Mouse (Mus musculus) c-Kit-positive CD71-positive TER-119-positive erythroid progenitor cells, embryonic 14.5 days (primary cell): ENCODE data around the gene Tra2b.
A peak's percentile ranks its signal among the peaks of the same experiment; 100 is the strongest.
"Not testable (repeated sequence)": the region's sequence is repeated elsewhere in the genome, so short reads cannot be mapped to it uniquely, and the experiment has no call there.

Experiments
- DNase-seq: peaks from one replicate; pipeline ENCODE4 v3.0.0-alpha.2; 2013; ENCODE audit warnings: low spot score

Tra2b gene

GRCm38 (mm10) chr16:22242239-22242866 lies 23.5 kb downstream of the Tra2b start:
- no peak for DNase-seq

DNA sequence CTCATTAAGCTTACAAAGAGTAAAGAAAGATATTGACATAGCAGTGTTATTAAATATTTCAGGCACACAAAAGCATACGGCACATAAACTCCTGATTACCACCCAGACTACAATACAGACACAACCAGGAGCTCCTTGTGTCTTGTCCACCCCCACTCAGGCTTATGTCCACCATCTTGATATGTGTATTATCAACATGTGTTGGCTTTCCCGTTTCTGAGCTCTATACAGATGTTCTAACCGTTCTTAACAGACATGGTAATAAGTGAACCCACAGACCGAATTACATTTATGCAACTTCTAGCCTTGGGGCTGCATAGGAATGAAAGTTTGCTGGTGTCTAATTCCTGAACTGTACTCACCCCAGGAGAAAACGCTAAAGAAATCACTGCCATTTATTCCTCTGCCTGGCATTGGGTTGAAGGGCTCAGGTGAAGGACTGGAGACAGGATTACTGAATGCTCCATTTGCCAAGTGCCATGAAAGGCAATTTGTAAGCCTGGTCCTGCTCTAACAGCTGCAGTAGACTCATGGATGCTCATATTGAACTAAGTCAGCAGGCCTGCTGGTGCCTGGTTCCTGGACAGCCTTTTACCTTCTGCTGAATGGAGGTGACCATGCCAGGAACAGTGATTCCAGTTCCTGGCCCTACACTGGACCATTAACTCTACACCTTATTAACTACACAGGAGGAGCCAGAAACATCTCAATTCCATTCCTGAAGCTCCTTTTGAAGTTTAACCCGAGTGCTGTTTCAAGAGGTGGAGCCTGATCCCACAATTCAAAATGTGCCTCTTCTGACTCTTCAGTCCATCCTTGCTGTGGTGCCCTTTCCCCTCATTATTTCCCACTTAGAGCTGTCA lies 24.2 kb downstream of the Tra2b start:
- DNase-seq: no peak

- no peak for DNase-seq
Observed at GRCm38 (mm10) chr16:22240856-22241255, 24.9 kb downstream of the Tra2b start.

- DNase-seq: no peak
Observed at GRCm38 (mm10) chr16:22239978-22240377, 25.8 kb downstream of the Tra2b start.

DNA sequence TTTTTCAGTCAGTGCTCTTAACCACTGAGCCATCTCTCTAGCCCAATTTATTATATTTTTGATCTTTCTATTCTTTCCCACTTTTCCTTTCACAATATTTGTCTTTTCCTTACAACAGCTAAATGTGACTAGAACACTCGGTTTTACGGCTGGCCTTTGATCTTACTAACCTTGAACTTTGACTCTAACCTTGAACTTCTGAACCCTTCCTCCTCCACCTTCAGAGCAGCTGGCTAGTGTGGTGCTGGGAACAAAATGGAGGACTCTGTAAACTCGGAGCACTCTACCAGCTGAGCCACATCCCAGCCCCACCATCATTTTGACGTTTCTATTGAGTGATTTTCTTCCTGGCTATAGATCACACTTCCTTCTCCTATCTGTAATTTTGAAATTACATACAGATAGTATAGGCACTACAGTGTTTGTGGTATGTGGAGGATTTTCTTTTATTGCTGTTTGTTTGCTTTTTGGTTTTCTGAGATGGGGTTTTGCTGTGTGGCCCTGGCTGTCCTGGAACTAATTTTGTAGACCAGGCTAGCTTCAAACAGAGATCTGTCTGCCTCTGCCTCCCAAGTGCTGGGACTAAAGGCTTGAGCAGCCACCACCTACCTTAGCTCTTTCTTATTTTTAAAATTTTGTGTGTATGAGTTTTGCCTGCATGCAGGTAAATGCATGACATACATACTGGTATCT lies 26.7 kb downstream of the Tra2b start:
- no peak for DNase-seq

GRCm38 (mm10) chr16:22238402-22238801 lies 27.4 kb downstream of the Tra2b start:
- DNase-seq: not testable (repeated sequence)

- no peak for DNase-seq
Observed at GRCm38 (mm10) chr16:22236814-22237213, 29.0 kb downstream of the Tra2b start.

GRCm38 (mm10) chr16:22234535-22234934 lies 31.3 kb downstream of the Tra2b start:
- no peak for DNase-seq

DNA sequence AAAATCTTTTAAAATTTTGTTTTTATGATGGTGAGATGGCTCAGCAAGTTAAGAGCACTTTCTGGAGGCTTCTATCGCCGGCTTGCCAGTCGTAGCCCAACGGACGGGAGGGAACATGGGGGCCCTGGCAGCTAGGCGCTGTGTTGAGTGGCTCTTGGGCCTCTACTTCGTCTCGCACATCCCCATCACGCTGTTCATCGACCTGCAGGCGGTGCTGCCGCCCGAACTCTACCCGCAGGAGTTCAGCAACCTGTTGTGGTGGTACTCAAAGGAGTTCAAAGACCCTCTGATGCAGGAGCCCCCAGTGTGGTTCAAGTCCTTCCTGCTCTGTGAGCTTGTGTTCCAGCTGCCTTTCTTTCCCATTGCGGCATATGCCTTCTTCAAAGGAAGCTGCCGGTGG lies 35.5 kb downstream of the Tra2b start:
- not testable (repeated sequence) for DNase-seq

DNA sequence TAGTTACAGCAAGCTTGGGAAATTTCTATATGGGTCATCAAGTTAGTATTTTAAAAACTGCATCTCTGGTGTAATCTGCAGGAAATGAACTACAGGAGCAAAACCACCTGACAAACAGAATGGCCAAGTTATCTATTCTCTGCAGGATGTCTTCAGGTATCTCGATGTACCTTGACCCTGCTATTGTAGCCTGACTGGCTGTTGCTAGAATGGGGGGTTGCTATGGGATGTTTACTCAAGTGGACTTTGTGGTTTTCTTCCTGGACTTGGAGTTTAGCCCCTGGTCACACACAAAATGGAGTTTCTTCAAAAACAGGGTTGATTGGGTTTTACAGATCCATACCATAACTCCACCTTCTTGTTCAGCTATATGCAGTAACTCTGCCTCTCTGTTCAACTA lies 62.3 kb downstream of the Tra2b start:
- DNase-seq: no peak

DNA sequence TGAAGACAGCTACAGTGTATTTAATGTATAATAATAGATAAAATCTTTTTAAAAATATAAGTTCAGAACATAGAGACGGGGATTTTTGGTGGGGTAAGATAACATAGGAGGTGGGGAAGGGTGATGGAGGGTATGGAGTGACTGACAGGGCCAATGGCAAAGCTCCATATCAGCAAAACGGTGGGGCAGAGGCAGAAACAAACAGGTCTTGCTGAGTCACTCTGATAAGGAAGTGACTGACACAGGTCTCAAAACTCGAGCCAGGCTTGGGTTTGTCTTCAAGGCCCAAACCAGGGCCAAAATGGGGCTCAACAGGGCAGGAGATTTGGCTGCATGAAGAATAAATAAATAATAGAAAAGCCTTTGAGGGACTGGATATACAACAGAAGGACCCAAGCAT lies 63.9 kb downstream of the Tra2b start:
- DNase-seq: peak; percentile 18

- no peak for DNase-seq
Observed at GRCm38 (mm10) chr16:22200476-22200875, 65.3 kb downstream of the Tra2b start.
